Mouse (Mus musculus) activated CD4-positive, CD25-positive, alpha-beta regulatory T cell, adult 4 months (primary cell): ENCODE results near the gene Eipr1. TPM values are rescaled to one million over a fixed set of nuclear protein-coding genes. Genes with fewer than 3 reads are reported as not detected.
"Not testable (repeated sequence)": the region's sequence is repeated elsewhere in the genome, so short reads cannot be mapped to it uniquely, and the experiment has no call there.

ENCODE experiments used
- ATAC-seq: one replicate; pipeline ENCODE4 v1.8.0; 2017
- polyA plus RNA-seq, 2 experiments: library from polyadenylated mRNA; unstranded; fragments of 100-300 nt; shearing (Covaris generic); gene quantifications; one replicate each; pipeline ENCODE4 v1.2.1; 2017

The Eipr1 gene
- 10 to 100 TPM; 30.1 to 43.8 TPM for polyA plus RNA-seq

DNA sequence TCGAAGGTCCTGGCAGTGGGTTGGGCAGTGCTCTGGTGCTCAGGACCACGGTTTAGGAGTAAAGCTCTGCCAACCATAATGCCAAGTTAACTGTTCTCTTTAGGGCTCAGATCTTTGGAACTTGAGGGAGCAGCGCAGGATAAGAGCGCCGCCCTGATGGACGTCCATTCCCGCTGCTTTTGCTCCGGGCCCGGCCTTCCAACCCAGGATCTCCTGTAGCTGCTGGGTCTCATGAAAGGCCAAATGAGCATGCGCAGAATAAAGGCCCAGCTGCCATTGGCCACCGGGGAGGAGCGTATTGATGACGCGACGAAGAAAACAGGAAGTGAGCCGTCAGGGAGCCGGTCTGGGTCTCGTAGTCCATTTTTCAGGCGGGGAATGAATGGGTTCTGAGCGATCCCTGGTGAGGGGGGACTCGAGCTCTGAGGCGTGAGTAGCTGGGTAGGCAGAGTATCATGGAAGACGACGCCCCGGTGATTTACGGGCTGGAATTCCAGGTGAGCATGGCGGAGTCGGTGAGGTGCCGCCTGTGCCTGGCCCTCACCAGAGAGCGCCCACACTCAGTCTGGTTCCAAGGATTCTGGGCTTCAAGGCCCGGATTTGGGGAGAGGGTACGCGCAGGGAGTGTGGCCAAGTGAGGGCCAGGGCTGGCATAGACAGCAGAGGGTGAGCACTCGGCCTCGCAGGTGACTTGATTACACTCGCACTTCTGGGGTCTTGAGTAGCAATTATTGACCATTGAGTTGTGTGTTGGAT lies at the start of gene Eipr1:
Gene Eipr1, plus strand, starts transcription at position 296 of the 756 bp plus-strand sequence.
- peak; percentile 85 for ATAC-seq

DNA sequence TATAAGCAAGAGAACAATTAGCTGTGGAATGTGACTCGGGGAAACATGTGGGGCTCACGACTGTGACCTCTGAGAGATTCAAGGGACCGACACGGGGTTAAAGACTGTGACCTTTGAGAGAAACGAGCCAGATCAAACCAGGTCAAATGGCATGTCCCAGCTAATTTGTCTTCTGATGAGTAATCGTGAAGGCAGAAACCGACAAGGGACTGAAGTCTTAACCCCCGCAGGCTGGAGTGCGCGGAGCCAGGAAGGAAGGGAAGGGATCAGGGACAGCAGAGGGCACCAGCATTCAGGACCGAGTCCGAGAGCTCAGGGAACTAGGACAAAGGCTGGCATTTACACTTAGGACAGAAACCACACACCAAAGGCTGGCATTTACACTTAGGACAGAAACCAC lies 47.2 kb upstream of the Eipr1 start:
- ATAC-seq, result no peak

DNA sequence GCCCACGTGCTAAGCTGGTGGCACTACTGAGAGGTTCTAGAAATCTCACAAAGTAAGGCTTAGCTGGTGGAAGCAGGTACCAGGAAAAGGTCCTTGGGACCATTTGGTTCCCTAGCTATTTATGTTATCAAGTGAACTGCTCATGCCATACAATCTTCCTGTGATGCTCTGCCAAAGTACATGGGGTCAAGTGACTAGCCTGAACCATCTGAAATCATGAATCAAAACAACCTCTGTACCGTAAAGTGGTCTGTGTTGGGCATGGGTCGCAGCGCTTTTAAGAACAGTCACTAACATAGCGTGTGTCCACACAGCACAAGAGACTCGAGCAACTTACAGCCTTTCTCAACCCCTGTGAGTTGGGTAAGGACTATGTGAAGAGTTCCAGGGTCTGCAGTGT lies 46.4 kb upstream of the Eipr1 start:
- no peak for ATAC-seq

DNA sequence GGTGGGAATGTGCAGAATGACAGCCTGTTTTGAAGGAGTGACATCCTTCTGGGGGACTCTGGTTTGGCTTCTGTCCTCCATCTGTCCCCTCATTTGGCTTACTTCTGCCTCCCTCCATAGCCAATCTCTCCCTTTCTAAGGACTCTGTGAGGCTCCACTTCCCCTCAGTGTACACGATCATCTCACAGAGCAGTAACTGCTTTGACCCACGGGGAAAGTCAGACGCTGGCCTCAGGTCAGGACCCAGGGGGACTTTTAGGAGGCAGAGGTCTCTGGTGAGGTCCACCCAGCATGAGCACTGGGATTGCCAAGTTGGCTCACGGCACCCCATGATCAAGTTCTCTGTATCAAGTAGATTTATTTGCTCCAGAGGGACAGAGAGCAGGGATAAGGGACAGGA lies 43.4 kb upstream of the Eipr1 start:
- ATAC-seq, result no peak

DNA sequence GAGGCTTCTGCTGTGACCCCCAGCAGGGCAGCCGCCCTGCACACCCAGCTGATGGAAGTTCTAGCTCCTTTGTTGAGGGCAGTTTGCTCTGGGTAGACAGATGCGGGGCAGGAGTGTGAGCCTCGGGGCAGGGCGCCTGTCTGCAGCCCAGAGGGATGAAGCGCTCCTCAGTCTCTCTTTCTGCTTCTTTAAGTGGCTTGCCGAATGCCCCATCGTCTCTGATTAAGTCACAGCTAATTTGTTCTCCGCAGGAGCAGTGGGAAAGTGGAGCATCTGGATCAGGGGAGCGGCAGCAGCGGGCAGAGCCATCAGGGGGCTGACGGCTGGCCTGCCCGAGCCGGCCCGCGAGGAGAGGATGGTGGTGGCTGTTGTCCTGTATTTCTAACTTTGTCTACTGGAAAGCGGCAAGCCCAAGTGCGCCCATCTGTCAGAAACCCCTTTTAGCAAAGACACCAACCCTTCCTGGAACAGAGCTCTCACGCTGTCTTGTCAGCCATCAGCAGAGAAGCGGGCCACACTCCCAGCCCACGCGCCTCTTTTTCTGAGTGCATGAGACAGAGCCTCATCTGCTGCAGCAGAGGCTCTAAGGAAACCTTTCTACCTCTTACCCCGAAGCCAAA lies 40.9 kb upstream of the Eipr1 start:
- ATAC-seq, result no peak

DNA sequence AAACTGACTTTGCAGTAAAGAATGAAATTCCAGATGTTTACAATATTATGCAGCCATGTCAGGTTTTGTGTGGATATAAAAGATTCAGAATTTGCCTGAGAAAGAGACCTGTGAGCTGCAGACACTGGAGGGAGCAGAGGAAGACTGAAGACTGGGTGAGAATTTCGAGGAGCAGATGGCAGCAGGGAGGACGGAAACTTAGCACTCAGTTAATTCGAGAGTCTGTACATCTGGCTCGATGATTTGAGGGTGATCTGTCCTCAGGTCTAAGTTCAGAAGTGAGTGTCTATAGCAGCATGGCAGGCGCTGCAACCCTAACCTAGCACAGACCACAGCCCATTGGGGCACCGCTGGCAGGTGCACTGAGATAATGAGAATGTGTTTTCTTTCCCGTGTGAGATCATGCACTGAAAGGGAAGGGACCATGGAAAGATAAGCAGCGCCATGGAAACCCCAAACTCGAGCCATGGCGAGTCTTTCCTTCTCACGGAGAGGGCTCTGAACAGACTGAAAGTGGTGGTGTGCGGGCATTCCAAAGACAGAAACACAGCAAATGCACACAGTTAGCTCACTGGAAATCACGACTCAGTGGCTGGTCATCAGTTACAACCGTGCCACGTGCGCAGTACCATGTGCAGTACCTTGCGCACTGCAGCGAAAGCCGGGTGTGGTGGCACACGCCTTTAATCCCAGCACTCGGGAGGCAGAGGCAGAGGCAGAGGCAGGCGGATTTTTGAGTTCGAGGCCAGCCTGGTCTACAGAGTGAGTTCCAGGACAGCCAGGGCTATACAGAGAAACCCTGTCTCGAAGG lies 36.6 kb upstream of the Eipr1 start:
- no peak for ATAC-seq

DNA sequence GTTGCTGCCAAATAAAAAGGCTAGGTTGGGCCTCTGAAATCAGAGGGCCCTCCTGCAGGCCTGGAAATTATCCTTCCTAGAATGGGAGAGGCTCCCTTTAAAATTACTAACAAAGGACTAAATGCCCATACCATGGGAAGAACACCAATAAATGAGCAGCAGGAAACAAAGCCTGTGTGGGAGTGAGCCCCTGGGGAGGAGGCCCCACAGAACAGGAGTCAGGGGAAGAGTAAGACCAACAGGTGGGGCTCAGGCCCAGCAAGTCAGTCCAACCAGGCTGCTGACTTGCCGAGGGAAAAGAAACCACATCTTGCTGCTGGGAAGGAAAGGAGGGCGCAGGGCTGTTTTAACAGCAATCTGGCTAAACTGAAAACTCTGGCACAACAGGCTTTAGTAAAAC lies 34.5 kb upstream of the Eipr1 start:
- ATAC-seq, result no peak

DNA sequence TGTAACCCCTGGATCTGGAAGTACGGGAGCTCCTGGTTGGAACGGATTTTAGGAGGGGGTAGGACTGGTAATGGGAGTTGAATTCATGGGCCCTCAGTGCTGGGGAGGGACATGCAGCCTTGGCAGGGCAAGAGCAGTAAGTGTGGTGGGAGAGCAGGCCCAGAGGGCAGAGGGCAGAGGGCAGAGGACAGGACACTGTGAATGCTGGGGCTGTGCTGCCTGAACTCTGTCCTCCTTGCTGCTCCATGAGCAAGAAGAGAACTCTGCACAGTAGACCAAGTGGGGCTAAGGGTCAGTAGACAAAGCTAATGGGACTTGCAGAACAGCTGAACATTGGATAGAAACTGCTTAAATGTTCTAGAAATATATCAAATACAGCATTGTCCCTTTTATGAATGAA lies 33.5 kb upstream of the Eipr1 start:
- no peak for ATAC-seq

DNA sequence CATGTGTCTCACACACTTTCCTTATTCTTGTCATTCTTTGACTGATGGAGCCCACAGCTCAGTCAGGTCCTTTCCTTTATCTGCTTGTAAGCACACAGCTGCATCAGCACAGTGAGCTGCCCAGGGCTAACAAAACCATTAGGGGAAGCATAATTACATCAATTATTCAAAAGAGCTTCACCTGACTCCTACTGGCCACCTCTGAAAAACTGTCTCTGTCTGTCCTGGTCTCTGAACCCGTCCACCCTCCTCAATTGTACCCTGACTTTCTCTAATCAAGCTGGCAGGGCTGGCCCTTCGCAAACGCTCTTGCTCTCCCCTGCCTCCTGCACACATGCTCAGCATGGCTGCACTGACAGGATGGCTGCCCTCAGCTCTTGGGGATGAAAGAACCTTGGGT lies 27.2 kb upstream of the Eipr1 start:
- no peak for ATAC-seq

DNA sequence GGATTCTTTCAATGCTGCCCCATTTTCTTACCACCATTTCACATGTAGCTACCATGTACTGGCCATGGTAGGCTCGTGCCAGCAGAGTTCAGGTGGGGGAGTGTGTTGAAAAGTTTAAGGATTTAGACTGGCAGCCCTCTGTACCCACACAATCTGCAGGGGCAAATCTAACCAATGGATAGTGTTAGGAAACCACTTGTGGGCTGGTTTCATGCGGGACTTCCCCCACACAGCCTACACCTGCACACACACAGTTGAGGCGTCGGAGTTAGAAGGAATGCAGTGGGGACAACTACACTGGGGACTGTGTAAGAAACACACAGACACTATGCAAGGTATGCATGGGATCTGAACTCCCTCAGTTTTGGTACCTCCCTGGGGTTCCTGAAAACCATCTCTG lies 25.4 kb upstream of the Eipr1 start:
- ATAC-seq, result peak; percentile 69

DNA sequence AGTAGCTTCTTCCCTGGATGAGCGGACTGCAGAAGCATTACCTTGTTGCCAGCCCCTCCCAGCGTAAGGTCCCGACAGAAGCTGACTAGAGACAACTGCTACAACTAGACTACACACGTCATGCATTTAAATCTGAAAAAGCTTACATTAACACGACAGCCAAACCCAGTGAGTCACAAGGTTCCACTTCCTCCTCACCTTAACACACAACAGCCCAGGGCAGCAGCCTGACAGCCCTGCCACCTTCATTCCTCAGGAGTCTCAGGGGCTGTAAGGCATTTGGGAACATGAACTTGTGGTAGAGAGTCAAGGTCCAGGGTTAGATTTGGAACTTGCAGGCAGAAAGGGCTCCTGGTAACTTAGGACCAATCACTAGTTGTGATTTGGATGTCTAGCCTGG lies 24.5 kb upstream of the Eipr1 start:
- ATAC-seq, result peak; percentile 23

DNA sequence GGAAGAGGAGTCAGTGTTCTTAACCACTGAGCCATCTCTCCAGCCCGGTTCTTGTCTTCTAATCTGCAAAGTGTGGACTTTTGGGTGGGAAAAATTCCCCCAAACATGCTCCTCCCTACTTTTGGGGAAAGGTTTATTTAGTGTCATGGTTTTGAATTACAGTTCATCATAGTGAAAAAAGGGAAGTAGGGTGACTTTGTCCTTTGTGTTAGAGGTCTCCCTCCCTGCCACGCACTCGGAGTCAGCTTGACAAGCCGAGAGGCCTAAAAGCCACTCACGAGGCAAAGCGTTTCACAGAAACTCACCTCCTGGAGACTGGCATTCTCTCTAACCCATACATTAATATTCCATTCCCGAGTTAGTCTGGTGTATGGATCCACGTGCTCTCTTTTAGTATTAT lies 19.0 kb upstream of the Eipr1 start:
- no peak for ATAC-seq

DNA sequence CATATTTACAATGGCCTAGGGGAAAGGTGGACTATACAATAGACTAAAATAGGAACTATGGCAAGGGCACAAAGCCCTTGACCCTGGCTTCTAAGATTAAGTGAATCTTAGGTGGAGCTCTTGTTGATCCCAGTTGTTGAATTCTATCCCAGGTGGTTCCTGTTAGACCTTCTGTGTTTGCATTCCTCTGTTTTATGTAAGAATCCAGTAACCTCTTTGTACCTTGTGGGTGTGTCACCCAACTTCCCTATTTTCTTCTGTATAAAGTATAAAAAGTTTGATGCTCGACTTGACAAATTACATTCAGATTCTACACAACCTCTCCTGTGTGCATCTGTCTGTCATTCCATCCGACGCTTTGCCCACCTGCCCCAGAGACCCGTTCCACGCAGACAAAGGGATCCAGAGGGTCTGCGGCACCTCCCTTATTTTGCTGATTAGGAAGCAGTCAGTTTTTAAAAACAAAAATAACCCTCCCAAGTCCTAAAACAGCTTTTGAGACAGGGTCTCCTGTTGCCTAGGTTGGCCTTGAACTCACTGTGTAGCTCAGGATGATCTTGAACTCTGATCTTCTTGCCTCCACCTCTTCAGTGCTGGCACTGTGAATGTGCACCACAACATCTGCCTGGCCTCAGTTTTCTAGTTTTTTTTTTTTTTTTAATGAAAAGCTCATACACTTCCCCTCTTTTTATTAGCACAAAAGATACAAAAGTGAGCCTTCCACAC lies 17.9 kb upstream of the Eipr1 start:
- not testable (repeated sequence) for ATAC-seq

DNA sequence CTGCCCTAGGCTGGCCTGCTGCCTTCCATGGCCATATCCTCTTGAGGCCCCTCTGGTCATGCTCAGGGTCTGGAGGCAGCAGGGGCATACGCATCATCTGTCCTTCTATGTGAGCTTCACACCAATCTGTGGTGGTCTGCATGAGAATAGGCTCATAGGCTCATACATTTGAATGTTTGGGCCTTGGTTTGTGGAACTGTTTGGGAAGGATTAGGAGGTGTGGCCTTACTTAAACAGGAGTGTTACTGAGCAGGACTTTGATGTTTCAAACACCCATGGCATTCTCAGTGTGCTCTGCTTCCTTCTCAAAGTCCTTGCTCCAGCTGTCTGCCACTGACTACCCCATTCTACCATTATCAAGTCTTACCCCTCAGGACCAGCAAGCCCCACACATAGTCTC lies 17.3 kb upstream of the Eipr1 start:
- ATAC-seq, result no peak

DNA sequence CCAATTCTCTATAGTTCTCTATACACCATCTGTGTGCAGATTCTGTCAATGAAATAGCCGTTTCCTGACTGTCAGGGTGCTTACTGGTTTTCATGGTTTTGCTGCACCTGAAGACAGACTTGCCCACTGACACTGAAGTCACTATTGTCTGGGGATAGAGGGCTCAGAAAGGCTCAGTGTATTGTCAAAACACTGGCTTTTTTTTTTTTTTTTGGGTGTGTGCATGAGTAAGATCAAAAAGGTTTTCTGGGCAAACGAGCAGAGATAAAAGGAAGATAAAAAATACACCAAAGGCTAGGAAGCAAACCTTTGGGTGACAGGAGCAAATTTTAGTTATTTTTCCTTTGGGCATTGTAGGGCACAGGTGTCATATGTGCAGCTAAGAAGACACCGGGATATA lies 16.3 kb upstream of the Eipr1 start:
- no peak for ATAC-seq

DNA sequence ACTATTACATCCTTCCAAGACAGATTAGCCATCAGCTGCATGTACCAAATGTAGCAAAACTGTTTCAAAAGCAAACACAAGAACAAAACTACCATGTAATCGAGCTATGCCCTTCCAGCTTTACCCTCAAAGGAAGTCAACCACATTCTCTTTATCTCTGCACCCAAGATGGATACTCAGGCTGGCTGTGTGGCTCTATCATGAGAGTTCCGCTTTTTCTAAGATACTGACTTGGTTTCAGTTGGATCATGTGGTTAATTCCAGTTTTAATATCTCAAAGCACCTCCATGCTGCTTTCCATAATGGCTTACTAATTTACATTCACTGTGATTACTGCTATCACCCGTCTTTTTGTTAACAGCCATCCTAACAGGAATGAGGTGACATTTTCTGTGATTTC lies 8.3 kb upstream of the Eipr1 start:
- no peak for ATAC-seq

DNA sequence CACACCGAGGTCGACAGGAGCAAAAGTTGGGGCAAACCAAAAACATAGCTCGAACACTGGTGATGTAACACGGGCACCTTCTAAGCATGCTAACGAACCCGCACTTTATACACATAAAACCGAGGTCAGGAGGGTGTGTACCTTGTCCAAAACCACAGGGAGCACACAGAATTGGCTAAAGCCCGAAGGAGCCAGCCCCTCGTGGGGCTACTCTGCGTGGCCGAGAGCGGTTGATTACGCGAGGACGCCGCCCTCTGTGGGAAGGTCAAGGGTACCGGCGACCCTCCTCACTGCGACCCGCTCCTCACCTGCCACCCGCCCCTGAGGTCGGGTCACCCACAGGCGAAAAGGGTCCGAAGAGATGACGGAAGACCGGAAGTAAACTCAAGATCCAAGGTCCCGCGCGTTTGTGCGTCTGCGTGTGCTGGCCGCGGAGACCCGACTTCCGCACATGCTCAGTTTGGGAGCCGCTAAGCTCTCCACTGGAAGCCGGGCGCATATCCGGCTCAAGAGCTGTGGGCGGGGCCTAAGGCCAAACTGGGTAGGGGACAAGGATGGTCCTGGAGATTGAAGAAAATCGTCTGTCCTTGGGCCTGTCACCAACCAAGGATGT lies 1.5 kb upstream of the Eipr1 start, which contains the start of gene Trappc12:
Gene Trappc12, minus strand, starts transcription at position 452 of the 613 bp plus-strand sequence.
- peak; percentile 68 for ATAC-seq

DNA sequence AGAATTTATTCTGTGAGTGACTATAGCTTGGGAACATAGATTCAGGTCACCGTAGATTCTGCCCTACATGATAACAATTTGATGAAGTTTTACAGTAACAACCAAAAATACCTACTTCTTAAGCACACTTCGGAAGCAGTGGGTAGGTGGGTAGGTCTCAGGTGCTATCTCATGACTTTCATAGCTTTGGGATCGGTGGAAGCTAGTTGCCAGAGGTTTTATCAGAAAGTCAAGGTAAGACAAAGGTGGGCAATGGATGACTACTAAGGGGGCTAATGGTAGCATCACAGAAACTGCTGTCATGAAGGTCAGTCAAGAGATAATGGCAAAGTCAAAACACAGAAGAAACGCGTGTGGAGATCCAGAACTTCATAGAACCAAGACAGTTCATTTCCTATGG lies 727 bp upstream of the Eipr1 start:
- ATAC-seq, result no peak

DNA sequence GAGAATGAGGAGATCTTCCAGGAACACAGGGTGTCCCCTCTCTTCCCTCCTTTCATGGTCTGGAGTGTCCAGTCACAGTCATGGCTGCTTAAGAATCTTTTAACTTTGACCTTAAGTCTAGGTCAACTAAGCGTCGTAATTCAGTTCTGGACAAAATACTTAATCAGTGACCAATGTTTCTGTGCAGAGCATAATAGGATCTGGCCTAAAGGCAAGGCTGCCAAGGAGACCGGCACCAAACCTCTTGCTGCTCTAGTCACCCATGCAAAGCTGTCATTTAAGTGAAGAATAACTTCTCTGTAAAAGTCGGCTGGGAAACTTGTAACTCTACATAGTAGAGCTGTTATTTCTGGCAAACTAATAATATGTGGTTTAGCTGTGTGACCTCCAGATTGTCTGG lies 4.4 kb downstream of the Eipr1 start:
- no peak for ATAC-seq

DNA sequence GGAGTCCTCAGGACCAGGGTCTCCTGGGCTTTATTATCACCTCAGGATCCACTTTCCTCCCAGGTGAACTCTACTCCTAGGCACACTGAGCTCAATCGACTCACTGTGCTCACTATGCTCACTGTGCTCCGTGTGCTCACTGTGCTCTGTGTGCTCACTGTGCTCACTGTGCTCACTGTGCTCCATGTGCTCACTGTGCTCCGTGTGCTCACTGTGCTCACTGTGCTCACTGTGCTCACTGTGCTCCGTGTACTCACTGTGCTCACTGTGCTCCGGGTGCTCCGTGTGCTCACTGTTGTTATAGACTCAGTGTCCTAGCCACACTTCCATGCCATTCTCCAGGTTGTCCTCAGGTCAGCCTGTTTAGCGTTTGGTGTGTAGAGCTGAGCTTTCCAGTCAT lies 18.4 kb downstream of the Eipr1 start:
- ATAC-seq, result no peak

DNA sequence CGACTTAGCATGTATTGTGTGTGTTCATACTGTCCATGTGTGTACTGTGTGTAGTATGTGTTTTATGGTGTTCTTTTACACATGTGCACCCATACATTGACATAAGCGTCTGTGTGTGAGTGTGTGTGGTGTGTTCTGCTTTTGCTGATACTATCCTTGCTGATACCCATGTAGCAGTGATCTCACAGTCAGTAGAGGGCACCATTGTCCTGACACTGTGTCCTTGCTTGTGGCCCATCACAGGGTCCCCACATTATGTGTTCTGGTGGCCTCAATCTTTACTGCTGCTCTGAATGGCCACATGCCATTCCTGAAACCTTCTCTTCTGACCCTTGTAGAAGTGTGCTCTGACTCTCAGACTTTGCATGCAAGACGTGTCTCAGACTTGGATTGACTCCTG lies 22.2 kb downstream of the Eipr1 start:
- ATAC-seq, result no peak

DNA sequence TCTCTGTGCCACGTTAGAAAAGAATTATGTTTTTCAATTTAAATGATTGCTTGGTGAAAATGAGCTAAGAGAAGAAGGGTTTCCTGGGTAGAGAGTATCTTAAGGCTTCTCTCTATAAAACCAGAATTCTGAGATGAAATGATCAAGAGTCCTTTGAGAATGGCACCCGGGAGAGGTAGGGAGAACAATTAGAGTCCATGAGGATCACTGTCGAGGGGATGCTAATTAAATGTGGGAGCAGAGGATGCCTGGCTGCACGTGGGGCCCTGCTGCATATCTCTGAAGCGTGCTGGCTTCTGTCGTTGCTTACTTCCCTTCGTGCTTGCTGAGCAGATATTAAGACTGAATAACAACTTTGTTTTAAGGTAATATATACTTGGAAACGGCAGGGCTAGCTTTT lies 23.5 kb downstream of the Eipr1 start:
- no peak for ATAC-seq

DNA sequence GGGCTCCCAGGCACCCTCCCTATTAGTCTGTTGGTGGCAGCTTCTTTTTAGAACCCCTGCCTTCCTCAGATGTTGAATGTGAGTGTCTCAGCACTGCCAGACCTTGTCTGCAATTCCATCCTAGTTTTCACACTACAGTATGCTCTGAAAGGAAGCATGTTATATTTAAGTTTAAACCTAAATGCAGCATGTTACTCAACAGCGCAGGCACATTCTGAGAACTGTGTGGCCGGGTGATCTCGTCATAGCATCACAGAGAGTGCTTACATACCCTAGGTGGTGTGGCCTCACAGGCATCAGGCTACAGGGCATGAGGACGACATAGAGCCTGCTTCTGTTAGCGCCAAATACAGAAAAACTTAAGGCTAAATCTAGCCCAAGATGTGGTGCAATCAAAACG lies 24.0 kb downstream of the Eipr1 start:
- ATAC-seq, result no peak
